Mouse (Mus musculus) brain, embryonic 18.5 days (tissue): ENCODE measurements around the gene Cdk2ap2.
A peak's percentile ranks its signal among the peaks of the same experiment; 100 is the strongest.

Experiments
- DNase-seq: peaks from one replicate; pipeline ENCODE4 v3.0.0-alpha.2; 2012; ENCODE audit warnings: low read depth, low spot score

Cdk2ap2 gene

DNA sequence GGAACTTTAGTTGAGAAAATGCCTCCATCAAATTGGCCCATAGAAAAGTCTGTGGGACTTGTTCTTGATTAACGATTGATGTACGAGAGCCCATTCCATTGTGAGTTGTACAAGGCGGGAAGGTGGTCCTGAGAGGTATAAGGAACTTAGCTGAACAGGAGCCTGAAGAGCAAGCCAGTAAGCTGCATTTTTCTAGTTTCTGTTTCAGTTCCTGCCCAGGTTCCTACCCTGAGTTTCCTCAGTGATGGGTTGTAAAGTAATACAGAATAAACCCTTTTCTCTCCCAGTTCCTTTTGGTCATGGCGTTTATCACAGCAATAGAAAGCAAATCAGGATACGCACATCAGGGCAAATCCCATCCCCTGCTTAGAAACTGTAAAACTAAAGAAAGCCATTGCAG is 40.9 kb downstream of the Cdk2ap2 start:
- no peak for DNase-seq

DNA sequence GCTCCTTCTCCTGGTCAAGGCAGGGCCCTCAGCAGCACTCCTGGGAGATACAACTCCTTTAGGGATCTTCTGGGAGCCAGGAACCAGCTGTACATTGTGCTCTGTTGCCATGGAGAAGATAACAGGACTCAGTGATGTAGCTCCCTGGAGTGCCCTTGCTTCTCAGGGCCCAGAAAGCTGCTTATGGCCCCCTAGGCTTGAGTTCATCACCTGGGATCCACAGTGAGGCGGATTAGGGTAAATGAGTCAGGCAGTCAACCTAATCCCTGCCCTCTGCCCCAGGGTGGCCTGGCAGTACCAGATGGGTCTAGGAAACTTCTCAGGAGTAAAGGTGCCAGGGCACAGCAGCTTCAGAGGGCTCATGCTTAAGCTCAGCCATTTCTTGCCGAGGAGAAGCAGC is 42.5 kb downstream of the Cdk2ap2 start, which contains the start of gene Gpr152:
Gpr152 (plus strand) TSS at position 342 of the 400 bp plus-strand sequence.
- DNase-seq: no peak

DNA sequence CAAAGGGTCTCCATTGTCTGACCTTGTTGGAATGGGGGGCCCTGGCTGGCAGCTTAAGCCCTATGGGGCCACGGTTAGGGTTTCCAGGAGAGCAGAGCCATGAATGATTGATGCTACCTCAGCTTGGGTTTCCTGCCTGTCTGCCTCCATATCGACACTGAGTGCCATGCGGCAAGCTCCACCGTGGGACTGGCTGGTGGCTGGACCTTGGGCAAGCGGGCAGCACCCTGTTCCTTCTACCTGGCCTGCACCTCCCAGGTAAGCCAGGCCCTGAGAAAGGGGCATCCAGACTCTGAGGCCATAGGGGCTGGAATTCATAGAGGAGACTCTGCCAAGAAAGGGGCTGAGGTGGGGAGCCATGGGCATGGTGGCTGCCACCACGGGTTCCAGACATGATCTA is 43.2 kb downstream of the Cdk2ap2 start:
- no peak for DNase-seq

DNA sequence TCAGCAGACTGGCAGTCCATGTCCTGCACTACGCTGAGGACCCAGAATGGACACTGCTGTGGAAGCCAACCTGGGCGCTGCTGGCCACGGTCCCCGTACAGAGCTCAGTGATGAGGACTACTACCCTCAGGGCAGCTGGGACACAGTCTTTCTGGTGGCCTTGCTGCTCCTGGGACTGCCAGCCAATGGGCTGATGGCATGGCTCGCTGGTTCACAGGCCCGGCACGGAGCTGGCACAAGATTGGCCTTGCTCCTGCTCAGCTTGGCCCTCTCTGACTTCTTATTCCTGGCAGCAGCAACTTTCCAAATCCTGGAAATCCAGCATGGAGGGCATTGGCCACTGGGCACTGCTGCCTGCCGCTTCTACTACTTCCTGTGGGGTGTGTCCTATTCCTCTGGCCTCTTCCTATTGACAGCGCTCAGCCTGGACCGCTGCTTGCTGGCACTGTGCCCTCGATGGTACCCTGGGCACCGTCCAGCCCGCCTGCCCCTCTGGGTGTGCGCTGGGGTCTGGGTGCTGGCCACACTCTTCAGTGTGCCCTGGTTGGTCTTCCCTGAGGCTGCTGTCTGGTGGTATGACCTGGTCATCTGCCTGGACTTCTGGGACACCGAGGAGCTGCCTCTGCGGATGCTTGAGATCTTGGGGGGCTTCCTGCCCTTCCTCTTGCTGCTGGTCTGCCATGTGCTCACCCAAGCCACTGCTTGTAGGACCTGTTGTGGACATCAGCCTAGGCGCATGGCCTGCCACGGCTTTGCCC is 45.6 kb downstream of the Cdk2ap2 start:
- no peak for DNase-seq

DNA sequence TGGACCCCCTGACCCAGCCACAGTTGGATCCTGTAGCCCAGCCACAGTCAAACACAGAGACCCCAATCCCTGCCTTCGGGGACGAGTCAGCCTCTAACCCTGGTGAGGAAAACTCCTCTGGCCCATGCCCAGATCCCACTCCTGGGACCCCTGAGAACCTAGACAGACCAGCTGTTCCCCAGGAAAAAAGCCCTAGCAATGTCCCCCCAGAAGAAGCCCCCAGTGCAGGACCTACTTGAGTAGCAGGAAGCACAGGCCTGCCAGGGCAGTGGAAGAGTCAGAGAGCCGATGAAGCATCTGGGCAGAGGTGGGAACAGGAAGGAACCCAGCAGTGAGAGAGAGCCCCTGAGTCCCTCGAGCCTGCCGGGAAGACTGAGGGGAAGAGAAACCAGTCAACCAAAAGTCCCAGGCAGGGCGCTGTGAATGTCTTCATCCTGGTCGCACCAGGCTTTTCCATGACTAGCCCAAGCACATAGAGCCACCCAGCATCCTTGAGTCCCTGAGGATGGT is 46.8 kb downstream of the Cdk2ap2 start, which contains the start of gene Cabp4:
Cabp4 (minus strand) TSS at position 275 of the 510 bp plus-strand sequence.
- no peak for DNase-seq

DNA sequence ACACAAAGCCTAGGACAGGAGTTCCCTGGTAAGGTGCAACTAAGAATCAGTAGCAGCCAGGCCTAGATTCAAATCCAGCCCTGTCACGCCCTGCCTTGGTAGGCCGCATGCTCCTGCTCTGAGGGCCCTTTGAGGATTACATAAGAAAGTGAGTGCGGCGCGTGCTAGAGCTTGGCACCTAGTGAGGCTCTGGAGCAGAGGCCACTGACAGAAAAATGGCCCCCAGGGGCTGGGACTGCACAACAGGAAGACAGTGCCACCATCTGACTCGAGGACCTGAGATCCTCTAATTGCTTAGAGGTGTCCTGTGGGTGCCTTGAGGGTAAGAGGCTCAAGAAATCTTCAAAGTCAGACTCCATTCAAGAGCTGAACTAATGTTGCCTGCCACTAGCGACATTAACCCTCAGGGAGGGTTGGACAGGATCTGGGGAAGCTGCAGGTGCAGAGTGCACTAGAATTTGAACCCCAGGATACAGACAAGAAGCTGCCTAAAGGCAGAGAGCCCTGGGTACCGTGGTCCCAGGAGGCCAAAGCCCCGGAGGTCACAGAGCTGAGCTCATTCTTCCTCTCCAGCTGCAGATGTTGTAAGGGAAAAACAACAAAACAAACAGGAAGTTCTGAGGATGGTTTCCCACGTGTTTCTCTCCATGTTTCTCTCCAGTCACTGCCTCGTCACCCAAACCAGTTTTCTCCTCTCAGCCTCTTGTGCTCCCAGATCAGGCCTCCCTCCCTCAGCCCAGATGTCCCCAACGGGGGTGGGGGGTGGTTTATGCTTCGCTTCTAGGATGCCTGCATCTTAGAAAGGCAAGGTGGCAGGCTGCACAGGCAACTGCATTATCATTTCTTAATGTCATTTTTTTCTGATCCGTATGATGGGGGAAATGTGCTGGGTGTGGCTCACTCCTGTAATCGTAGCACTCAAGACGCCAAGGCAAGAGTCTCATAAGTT is 47.8 kb downstream of the Cdk2ap2 start:
- no peak for DNase-seq

DNA sequence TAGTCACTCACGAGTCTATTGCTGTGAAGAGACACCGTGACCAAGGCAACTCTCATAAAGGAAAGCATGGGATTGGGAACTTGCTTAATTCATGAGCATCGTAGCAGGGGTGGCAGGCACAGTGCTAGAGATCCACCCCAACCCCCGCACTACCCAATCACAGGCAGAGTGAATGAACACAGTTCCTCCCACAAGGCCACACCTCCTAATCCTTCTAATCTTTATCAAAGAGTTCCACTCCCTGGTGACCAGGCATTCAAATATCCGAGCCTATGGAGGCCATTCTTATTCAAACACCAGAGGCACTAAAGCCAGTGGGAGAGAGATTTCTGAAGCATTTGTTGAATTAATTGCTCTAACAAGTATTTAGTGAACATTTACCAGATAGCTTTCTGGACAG is 49.0 kb downstream of the Cdk2ap2 start:
- no peak for DNase-seq

DNA sequence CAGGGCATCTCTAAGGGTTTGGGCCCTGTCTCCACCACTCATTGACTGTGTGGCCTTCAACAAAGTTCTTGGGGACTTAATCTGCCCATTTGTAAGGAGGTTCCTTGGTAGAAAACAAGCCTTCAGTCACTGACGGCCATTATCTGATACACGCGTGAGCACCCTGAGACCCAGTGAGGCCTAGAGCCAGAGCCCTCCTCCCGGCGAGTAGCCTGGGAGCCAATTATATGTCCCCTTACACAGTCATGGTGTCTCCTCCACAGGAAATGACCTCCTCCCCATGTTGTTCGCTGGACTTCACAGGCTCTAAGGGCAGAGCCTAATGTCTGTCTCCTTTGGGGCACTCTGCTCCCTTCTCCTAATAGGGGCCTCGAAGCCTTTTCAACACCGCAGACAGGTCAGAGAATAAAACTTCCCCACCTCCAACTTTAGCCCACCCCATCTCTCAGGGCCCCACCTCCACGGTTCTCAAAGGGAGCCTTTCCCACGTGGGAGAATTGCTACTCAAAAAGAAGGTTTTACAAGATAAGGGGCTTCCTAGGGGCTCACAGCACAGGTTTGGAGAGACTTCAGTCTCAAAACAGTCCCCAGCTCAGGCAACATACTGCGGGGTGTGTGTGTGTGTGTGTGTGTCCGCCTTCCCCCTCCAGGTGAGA is 49.5 kb downstream of the Cdk2ap2 start:
- DNase-seq: no peak

DNA sequence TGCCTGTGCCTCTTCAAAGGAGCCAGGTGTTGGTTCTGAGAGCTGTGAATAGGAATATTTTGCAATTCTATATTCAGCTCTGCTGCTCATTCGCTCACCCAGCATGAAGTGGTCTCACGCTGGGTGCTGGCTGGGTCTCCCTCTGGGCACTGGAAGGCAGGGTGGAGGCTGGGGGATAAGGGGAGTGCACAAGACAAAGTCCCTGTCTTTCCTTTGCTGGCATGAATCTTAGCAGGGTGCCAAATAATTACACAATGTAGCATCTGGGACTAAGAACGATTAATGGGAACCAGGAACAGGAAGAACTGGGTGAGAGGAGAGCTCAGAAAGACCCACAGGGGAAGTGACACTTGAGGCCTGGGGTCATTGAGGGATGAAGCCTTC is 50.0 kb downstream of the Cdk2ap2 start:
- DNase-seq: no peak

DNA sequence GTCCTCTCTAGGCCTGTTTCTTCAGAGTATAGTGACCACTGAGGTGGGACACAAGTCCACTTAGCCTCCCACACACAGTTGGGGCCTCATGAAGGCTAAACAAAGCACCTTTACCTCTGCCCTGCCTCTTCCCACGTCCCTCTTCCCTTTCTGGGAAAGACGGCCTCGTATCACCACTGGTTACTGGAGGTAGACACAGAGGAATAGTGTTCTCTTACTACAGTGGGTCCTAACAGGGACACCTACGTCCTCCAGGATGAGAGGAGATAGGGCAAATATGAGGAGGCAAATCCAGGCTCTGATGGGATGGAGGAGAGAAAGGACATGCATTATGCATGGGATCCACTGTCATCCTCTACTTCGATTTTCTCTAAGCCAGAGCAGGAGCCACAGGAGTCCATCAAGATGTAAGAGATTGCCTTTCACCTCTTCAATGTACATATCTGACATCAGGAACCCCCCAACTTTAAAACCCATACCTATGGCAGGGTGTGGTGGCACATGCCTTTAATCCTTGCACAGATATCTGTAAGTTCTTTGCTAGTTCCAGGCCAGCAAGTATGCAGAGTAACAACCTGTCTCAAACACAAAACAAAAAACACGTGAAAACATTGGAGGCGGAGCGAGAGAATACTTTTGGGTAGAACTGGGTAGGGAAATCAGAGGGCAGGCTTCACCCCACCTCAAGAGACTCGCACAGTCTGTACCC is 51.0 kb downstream of the Cdk2ap2 start:
- DNase-seq: no peak

DNA sequence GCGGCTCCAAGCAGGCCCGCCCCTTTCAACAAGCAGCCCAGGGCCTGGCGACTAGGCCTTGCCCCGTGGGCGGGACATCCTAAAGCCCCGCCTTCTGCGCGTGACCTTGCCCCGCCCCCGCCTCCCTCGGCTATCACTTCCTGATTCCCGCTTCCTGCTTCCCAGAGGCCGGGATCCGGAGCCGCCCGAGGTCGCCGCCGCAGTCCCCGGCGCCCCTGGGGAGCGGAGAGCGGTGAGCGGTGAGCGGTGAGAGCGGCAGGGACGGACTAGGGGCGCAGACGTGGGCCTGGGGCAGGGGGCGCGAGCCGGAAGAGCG is 51.5 kb downstream of the Cdk2ap2 start, which contains the start of gene Coro1b:
Coro1b (plus strand) TSS at position 129 of the 316 bp plus-strand sequence.
- peak; percentile 68 for DNase-seq
